Mouse (Mus musculus): ENCODE results near the gene Disp1. TPM values are rescaled to one million over a fixed set of nuclear protein-coding genes. Genes with fewer than 3 reads are reported as not detected.

Gene Disp1
- total and polyA plus RNA-seq, 3 experiments: 3.4 to 11.3 (median 5.9) TPM

DNA sequence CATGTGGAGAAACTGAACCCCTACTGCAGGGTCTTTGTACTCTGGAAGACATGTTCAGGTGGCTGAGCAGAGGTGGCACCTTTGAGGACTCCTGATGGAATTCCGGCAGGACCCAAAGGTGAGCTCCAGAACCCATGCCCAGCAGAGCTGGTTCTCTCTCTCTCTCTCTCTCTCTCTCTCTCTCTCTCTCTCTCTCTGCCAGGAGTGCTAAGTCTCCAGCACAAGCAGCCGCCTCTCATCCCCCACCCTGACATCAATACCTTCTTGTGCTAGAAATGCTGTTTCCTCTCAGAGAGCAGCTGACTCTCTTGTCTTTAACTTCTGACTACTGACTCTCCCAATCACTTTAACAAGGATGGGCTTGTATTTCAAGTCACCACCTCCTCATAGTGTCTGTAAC, 113.8 kb downstream of the Disp1 start:
- H3K4me3 ChIP-seq (replicated peaks in 1 of 3; ENCODE audit: low read depth in 2 of 3, low read length in 2 of 3, poor library complexity in 1 of 3): no peak overlapping the region
- dilution Hi-C loops (cut with MboI; ENCODE audit: extremely low pct_ligation_motif_present, extremely low pct_unique_long_range_greater_than_20kb, low sequenced_read_pairs): no loop called here
- H3K36me3 ChIP-seq (replicated peaks in 1 of 2; ENCODE audit: control insufficient read depth in 1 of 2, insufficient read depth in 1 of 2, low read length in 1 of 2): peaks cover 0 to 10% of the 10 kb centered on the region in 2 experiments
- peaks cover 0 to 29% of the 10 kb centered on the region in 2 experiments; a peak in 2 of 4 replicates for H3K4me1 ChIP-seq (ENCODE audit: control insufficient read depth in 1 of 2, insufficient read depth in 2 of 2)
- no peak overlapping the region for H3K9ac ChIP-seq (ENCODE audit: insufficient read depth, low read depth)
- no peak overlapping the region for H3K4me2 ChIP-seq (ENCODE audit: insufficient read depth, low read depth, poor library complexity, severe bottlenecking)
- DNase-seq (ENCODE audit: extremely low read depth): no peak
- in situ Hi-C loops (cut with MboI; ENCODE audit: low pct_ligation_motif_present, low pct_unique_long_range_greater_than_20kb, low sequenced_read_pairs): no loop called here
- H3K27ac ChIP-seq (ENCODE audit: insufficient read depth, low read depth): no peak overlapping the region
- H3K9me3 ChIP-seq (replicated peaks; ENCODE audit: low read length): no peaks in the 10 kb centered on the region
- TF ChIP-seq TCF12 (IDR thresholded peaks at IDR 0.05; ENCODE audit: low read depth, low read length) (no peak), BHLHE40 (IDR thresholded peaks at IDR 0.05; ENCODE audit: low read depth, low read length) (no peak), SMC3 (IDR thresholded peaks at IDR 0.05; ENCODE audit: low read depth, low read length) (no peak), SIN3A (IDR thresholded peaks at IDR 0.05; ENCODE audit: low read length) (no peak), NRF1 (IDR thresholded peaks at IDR 0.05; ENCODE audit: low read depth, low read length) (no peak), ZNF384 (IDR thresholded peaks at IDR 0.05; ENCODE audit: low read depth, low read length) (no peak), POLR2AphosphoS2 (IDR thresholded peaks at IDR 0.05; ENCODE audit: low read depth, low read length) (no peak), ZMIZ1 (IDR thresholded peaks at IDR 0.05; ENCODE audit: low read depth, low read length) (no peak), CHD2 (IDR thresholded peaks at IDR 0.05; ENCODE audit: low read length) (no peak), GABPA (IDR thresholded peaks at IDR 0.05; ENCODE audit: insufficient replicate concordance, low read depth, low read length) (no peak), IRF4 (IDR thresholded peaks at IDR 0.05; ENCODE audit: low read depth, low read length) (no peak), MXI1 (IDR thresholded peaks at IDR 0.05; ENCODE audit: low read depth, low read length) (no peak), TBP (conservative IDR thresholded peaks at IDR 0.05; ENCODE audit: low read depth, low read length) (no peak), CTCF (conservative IDR thresholded peaks at IDR 0.05 in 1 of 2, IDR thresholded peaks at IDR 0.05 in 1 of 2; ENCODE audit: low read depth in 2 of 2, low read length in 2 of 2) (no peak), KAT2A (IDR thresholded peaks at IDR 0.05; ENCODE audit: insufficient replicate concordance, low read length) (no peak), PAX5 (IDR thresholded peaks at IDR 0.05; ENCODE audit: low read length) (no peak), HCFC1 (IDR thresholded peaks at IDR 0.05; ENCODE audit: low read depth, low read length) (no peak), MEF2A (IDR thresholded peaks at IDR 0.05; ENCODE audit: borderline replicate concordance, low read depth, low read length) (no peak), MYC (IDR thresholded peaks at IDR 0.05; ENCODE audit: low read depth, low read length) (no peak), POLR2A (IDR thresholded peaks at IDR 0.05; ENCODE audit: low read depth, low read length) (no peak)
- no peaks in the 10 kb centered on the region for H3K79me2 ChIP-seq (replicated peaks; ENCODE audit: control insufficient read depth, extremely low read depth, insufficient read depth, poor library complexity, severe bottlenecking)
- H3K27me3 ChIP-seq (replicated peaks): no peaks in the 10 kb centered on the region

DNA sequence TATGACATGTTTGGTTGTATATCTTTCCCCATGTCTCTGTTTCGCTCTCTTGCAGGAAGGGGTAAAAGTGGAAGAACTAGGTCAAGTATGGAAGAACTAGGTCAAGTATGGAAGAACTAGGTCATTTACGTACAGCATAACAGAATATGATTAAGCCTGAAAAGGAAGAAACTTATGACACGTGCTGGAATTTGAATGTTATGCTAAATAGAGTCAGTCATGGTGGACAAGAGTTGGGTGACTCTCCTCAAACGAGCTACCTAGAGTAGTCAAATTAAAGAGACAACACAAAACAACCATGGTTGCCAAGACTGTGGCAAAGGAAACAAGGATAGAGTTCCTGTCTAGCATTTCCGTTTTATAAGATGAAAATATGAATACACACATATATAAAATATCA, 116.6 kb downstream of the Disp1 start:
- dilution Hi-C loops (cut with MboI; ENCODE audit: extremely low pct_ligation_motif_present, extremely low pct_unique_long_range_greater_than_20kb, low sequenced_read_pairs) (no loop called here), in situ Hi-C loops (cut with MboI; ENCODE audit: low pct_ligation_motif_present, low pct_unique_long_range_greater_than_20kb, low sequenced_read_pairs) (no loop called here)
- H3K4me3 ChIP-seq (replicated peaks in 1 of 3; ENCODE audit: low read depth in 2 of 3, low read length in 2 of 3, poor library complexity in 1 of 3): no peak overlapping the region
- no peak overlapping the region for H3K4me2 ChIP-seq (ENCODE audit: insufficient read depth, low read depth, poor library complexity, severe bottlenecking)
- H3K36me3 ChIP-seq (replicated peaks in 1 of 2; ENCODE audit: control insufficient read depth in 1 of 2, insufficient read depth in 1 of 2, low read length in 1 of 2): peaks cover 0 to 11% of the 10 kb centered on the region in 2 experiments
- no peak overlapping the region for H3K9ac ChIP-seq (ENCODE audit: insufficient read depth, low read depth)
- DNase-seq (ENCODE audit: extremely low read depth): no peak
- TF ChIP-seq SMC3 (IDR thresholded peaks at IDR 0.05; ENCODE audit: low read depth, low read length) (no peak), USF1 (IDR thresholded peaks at IDR 0.05; ENCODE audit: low read depth, low read length) (no peak), ZMIZ1 (IDR thresholded peaks at IDR 0.05; ENCODE audit: low read depth, low read length) (no peak), KAT2A (IDR thresholded peaks at IDR 0.05; ENCODE audit: insufficient replicate concordance, low read length) (no peak), RAD21 (IDR thresholded peaks at IDR 0.05; ENCODE audit: low read depth, low read length) (no peak), SIN3A (IDR thresholded peaks at IDR 0.05; ENCODE audit: low read length) (no peak), ZKSCAN1 (IDR thresholded peaks at IDR 0.05; ENCODE audit: borderline replicate concordance, low read depth, low read length) (no peak), MAFK (IDR thresholded peaks at IDR 0.05; ENCODE audit: insufficient replicate concordance, low read length) (no peak), MYC (IDR thresholded peaks at IDR 0.05; ENCODE audit: low read depth, low read length) (no peak), TBP (conservative IDR thresholded peaks at IDR 0.05; ENCODE audit: low read depth, low read length) (no peak), NELFE (IDR thresholded peaks at IDR 0.05; ENCODE audit: low read depth, low read length) (no peak), ETS1 (conservative IDR thresholded peaks at IDR 0.05; ENCODE audit: low read depth, low read length) (no peak), CTCF (conservative IDR thresholded peaks at IDR 0.05 in 1 of 2, IDR thresholded peaks at IDR 0.05 in 1 of 2; ENCODE audit: low read depth in 2 of 2, low read length in 2 of 2) (no peak)
- no peak overlapping the region for H3K27ac ChIP-seq (ENCODE audit: insufficient read depth, low read depth)
- H3K4me1 ChIP-seq (ENCODE audit: control insufficient read depth in 1 of 2, insufficient read depth in 2 of 2): peaks cover 0 to 26% of the 10 kb centered on the region in 2 experiments; a peak in 2 of 4 replicates
- H3K27me3 ChIP-seq (replicated peaks): no peaks in the 10 kb centered on the region
- no peaks in the 10 kb centered on the region for H3K9me3 ChIP-seq (replicated peaks; ENCODE audit: low read length)
- no peaks in the 10 kb centered on the region for H3K79me2 ChIP-seq (replicated peaks; ENCODE audit: control insufficient read depth, extremely low read depth, insufficient read depth, poor library complexity, severe bottlenecking)
